Mouse (Mus musculus): Measurements from ENCODE around the gene Thsd7b.
"Not testable (repeated sequence)": the region's sequence is repeated elsewhere in the genome, so short reads cannot be mapped to it uniquely, and the experiment has no call there.

Gene Thsd7b

DNA sequence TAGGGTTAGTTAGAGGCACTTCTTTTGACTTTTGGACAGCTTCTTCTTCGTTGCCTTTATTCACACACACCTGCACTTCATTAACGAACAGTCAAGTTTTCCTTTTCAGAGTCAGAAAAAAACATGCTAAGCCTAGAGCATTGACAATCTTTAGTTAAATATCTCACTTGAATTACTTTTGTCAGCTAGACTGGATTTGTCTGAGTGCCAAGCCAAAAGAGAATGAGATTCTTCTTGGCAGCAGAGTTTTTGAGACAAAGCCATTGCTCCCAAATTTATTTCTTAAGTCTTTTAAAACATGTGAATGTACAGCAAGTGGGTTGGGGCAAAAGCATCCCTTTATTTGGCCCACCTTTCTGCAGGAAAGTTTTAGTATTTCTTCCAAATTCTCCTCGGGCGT, 362.0 kb downstream of the Thsd7b start:
- no peak for DNase-seq (ENCODE audit: low spot score in 2 of 2)

DNA sequence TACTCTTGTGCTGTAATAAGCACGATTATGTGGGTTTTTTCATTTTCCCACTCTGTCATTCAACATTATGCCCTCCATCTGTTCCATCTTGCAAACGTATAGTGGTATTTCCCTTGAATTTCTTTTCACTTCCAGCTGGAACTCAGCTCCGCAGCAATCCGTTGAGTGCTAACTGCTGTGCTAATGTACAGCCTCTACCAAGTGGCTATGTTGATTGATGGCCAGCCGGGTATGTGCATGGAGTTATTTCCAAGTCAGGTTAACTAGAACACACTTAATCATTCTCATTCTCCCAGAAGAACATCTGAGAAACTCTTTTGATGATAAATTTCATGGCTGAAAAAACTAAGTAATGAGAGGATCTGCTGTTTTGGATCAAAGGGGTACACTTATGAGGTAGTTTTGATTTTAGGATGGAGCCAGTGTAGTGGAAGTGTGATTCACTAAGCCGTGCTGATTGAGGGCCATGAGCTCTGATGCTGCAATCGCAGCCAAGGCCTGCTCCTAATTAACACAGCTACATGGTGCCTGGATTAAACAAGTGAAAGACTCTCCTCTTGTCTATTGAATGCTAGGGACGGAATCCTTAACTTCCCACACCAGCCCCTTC, 371.3 kb downstream of the Thsd7b start:
- DNase-seq (ENCODE audit: low spot score in 2 of 2) = no peak

DNA sequence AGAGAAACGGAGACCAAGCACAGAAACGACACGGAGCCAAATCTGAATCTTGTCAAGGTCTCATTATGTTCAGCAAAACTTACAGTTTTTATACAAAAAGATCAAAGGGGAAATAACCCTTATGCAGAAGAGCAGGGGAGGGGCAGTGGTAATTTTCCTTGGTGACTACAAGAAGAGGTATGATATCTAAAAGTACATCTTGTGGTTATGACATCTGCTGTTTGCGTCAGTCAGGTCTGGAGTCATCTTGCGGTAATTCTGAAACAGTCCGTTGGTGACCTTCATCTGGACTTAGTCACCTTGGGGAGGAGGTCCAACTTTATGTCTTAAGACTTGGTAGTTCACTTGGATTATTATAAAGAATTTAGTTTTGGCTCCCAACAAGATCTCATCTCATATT, 378.3 kb downstream of the Thsd7b start:
- not testable (repeated sequence) for DNase-seq (ENCODE audit: low spot score in 2 of 2)

DNA sequence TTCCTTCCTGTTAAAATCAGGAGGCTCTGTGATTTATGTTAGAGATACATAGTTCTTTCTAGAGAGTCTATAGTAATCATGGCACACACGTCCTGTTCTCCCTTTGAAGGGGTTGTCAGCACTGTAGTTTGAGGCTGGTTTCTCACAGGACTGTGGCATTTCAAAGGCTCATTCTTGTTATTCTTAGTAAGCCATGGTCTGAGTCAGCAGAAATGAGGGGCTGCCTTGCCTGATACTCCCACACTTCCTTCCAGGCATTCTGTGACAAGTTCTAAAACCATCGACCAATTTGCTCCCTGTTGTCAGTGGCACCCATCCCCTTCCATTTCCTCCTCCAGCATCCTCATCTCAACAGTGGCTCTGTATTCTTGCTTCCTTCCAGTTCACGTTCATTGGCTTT, 384.9 kb downstream of the Thsd7b start:
- peak in 1 of 2 experiments; percentile 20 for DNase-seq (ENCODE audit: low spot score in 2 of 2)

DNA sequence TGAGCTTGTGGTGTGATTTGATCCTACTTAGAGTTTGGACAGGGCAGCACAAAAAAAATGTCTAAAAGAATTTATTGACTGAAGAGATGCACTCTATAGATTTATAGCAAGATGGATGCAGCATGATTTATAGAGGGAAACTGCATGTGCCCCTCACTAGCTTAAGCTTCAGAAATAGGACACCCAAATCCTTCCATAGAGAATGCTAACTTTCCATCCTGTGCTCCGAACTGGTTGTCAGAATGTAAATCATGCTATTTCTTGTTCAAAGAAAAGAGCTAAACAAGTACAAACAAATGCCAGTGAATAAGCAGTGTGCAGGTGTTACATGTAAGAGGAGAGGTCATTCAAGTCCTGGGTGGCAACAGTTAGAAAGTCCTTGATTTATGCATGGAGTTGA, 402.8 kb downstream of the Thsd7b start:
- DNase-seq (ENCODE audit: low spot score in 2 of 2) = no peak

DNA sequence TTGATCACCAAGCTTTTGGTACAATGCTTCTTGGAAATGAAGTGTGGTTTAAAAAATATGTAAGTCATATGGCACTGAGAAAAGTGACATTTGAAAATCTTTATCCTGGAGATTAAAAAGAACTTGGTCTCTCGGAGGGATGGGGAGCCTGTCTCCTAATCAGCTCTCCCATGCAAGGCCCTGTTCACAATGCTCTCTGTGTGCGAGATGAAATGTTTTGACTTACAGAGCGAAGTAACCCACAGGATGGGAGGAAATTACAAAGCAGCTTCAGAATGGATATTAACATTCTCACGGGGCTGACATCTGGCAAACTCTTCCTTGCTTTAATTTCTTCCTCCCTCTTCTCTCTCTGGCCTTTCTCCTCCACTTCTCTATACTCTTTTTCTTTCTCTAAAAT, 405.7 kb downstream of the Thsd7b start:
- DNase-seq (ENCODE audit: low spot score in 2 of 2) = no peak

DNA sequence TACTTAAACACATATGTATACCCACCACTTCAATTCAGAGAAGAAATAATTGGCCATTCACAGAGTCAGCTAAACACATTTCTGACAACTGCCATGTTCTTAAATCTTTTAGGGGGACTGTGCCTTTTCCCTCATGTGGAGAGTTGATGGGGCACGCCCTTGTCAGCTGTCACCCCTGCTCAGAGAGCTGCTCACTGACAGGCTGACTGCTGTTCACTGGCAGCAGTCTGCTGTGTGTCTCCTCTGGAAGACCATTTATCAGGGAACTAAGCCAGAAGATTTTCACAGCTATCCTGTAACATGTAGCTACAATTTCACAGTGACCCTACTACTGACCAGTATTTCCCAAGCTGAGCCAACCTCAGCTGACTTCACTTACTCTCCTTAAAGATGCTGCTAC, 432.6 kb downstream of the Thsd7b start:
- no peak for DNase-seq (ENCODE audit: low spot score in 2 of 2)

DNA sequence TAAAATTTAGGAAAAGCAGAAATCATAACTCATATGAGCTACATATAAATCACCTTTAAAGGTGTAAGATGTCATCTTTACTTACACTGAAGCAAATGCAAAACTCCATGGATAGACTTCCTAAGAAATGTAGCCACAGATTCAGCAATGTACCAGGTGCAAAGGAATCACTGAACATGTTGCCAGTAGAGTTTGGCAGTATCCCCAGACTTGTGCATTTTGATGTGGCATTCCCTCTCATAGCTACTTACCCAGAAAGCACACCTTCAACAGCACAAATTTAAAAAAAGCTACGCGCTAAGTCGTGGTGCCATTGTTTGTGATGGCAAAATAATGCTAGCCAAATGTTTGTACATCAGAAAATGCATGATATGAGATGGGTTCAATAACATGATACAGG, 439.6 kb downstream of the Thsd7b start:
- peak; percentile 22 to 57 for DNase-seq (ENCODE audit: low spot score in 2 of 2)

DNA sequence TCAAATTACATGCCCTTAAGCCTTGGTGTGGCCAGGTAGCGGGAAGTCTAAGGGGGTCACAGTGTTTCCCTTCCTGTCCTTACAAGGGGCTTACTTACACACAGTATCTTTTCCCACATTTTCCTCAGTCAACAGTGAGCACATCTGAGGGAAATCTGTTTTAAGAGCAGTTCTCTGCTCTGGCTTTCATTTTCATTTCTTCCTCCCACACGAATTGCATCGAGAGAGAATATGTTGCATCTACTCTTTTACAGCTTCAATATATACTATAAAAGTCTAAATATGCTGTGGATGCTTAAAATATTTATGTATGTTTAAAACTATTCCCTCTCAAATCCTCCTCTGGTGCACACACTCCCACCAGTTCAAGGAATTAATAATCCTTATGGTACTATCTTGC, 440.5 kb downstream of the Thsd7b start:
- DNase-seq (ENCODE audit: low spot score in 2 of 2) = no peak

DNA sequence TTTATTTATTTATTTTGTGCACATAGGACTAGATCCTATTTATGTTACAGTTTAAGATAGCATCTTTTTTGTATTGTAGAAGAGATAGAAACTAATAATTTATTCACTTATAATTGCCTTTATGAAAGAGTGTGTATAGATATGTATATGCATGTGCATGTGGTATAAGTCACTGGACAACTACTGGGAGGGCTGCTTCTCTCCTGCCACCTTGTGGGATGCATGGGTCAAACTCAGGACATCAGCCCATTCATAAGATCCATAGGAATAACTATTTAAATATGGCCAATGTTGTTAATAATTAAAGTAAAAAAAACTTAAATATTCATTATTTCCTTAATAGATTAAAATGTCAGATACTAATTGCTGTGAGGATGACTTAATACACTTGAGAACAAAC, 446.5 kb downstream of the Thsd7b start:
- no peak for DNase-seq (ENCODE audit: low spot score in 2 of 2)

DNA sequence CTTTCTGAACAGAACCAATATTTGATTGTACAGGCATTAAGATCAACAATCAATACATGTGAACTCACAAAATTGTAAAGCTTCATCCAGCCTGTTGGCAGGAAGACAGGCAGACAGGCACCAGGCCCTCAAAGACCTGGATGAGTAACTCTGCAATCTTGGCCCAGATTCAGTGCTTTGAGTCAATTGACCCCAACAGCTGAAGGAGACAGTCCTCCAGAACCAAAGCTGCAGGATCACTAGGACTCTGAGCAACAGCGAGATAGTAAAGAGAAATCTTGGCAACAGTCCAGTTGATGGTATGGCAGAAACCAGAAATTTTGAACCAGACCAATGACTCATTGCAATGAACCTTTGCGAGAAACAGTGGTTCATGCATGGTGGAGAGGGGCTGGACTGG, 458.9 kb downstream of the Thsd7b start:
- no peak for DNase-seq (ENCODE audit: low spot score in 2 of 2)

DNA sequence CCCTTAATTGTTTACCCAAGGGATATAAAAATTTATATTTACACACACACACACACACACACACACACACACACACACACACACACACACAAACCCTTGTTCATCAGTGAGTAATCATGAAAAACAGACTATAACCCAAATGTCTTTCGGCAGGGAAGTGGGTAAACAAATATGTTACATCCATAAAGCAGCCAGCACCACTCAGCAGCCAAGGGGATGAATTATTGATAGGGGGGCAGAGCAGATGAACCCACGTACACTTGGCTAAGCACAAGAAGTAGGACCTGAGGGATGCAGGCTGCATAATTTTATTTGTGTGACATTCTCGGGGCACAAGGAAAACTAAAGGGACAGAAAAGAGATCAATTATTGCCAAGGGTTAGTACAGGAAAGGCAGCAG, 474.5 kb downstream of the Thsd7b start:
- DNase-seq (ENCODE audit: low spot score in 2 of 2) = no peak

DNA sequence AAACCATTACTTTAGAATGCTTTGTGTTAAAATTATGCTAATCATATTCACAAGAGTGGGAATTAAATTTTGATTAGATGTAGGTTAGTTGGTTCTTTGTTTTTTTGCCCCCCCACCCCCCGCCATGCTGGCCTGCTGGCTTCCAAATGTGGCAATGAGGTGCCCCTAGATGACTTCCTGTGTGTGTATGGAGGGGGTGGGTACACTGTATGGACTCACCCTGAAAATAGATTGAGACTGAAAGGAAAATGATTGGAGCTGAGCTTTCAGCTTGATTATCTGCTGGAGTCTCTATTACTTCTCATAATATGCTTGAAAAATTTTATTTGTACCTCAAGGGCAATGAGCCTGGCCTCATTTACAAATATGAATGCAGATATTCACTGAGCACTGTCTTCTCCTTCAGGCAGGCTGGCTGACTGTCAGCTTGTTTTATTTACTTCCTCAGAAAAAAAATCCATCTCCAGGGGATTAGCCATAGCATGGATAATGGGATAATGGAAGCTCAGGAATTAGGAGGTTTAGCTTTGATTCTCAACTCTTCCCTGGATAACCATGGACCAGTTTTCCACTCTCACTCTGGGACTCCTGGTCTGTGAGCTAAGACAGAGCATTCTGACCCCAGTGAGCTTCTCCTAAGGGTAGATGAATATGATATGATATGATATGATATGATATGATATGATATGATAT, 483.6 kb downstream of the Thsd7b start:
- no peak for DNase-seq (ENCODE audit: low spot score in 2 of 2)

DNA sequence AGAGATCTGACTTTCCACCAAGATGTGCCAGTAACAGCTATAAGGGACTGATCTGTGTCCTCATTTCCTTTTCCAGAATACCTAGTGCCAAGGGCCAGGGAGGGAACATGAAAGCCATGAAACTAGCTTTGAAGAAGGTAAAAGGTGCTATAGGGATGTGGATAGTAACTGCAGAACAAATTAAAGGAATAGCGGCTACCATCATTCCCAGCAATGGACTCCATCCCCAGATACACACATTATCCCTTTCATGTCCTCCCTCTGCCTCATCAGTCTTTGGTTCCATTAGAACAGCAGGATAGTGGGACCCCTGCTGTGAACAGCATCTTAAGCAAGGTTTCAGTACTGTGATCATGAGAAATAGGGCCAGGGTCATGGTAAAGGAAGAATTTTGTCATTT, 485.9 kb downstream of the Thsd7b start:
- no peak for DNase-seq (ENCODE audit: low spot score in 2 of 2)

DNA sequence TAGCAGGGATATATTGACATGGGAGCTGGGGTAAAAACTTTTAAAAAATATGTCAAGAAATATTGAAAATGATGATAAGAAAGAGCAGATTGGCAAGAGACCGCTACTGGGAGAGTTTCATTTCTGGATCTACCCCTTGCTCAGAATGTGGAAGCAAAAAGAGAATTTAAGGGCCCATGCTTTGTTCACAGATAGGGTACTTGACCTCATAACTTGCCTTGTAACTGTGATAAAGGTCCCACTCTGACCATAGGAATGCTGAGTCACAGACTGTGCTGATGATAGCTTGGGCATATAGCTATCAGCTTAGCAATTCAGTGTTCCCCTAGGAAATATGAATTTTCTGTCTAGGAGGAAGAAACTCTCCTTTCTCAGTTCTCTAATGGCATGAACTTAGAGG, 488.1 kb downstream of the Thsd7b start:
- no peak for DNase-seq (ENCODE audit: low spot score in 2 of 2)

DNA sequence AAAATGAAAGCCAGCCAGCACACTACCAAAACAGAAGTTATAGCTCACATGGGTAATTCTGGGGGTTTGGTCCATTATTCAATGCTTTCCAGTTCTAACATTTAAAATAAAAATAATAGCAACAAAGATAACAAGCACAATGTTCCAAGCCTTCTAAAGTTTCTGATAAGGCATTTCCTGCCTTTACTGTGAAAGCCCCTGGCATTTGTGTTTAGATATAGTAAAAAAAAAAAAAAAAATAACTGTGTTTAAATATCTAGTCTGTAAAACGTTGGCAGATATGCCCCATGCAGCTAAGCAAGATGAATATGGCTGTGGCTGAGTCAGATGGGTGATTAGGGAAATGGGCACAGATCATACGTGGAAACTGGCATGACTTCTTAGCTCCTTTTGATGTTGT, 491.6 kb downstream of the Thsd7b start:
- DNase-seq (ENCODE audit: low spot score in 2 of 2) = no peak

DNA sequence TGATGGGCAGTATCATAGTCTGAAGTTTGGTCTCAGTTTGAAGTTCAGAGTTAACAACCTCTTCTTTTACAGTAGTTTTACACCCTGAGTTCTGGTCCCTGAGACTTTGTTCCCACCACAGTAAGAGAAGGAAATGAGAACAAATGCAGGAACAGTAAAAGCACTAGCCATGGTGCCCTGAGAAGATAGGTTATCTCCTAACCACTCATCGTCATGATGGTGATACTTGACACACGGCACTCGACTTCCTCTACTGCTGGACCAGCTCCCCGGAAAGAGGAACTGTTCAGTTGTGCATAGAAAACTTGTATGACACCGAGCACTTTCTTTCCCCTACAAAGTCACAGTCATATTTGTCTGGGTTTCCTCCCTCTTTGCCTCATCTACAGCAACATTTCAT, 504.0 kb downstream of the Thsd7b start:
- DNase-seq (ENCODE audit: low spot score in 2 of 2) = no peak

DNA sequence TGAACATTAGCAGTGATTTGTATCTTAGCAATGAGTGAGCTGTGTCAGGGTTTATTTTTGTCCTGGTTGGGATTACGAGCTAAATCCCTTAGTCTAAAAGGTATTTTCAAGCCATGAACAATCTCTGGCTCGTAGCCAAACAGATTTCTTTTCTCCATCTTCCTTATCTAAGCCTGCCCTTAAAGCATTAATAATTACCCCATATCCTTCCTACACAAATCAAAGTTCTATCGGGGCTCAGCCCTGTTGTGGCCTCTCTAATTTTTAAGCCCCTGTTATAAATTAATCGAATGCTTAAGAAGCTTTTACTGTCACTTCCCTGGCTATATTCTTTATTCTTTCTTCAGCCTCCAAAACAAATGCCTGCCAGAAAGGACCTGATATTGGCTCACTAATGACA, 506.4 kb downstream of the Thsd7b start:
- DNase-seq (ENCODE audit: low spot score in 2 of 2) = no peak

DNA sequence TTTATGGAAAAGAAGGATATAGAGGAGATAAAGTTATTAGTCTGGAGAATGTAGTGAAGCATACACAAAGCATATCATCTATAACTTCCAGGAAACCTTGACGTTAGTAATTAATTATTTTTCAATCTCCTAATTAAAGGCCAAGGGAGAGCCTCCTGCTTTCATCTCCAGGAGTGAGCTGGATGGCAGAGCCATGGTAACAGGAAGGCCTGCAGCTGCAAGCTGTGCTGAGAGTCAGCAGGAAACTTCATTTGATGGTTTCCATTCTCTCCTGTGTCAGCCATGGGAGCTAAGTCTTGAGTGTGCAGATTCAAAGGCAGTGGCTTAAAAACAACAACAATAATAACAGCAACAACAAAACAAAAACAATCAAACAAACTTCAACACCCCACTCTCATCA, 507.5 kb downstream of the Thsd7b start:
- no peak for DNase-seq (ENCODE audit: low spot score in 2 of 2)

DNA sequence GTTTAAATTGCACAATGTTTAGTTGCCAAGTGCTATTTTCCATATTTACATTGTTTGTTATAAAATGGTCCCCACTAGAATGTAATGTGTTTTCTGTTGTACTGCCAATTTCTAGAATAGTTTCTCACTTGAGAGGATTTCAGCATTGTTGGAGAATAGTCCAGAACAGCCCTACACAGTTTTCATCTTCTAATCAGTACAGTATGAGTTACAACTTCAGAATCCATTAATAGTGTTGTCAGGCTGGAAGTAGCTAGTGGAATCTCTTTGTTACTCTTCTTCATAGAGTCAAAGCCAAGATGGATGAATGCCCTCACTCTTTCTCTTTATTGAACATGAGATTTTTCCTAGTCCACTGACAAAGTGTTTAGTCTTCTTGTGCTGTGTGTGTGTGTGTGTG, 525.4 kb downstream of the Thsd7b start:
- DNase-seq (ENCODE audit: low spot score in 2 of 2) = no peak

DNA sequence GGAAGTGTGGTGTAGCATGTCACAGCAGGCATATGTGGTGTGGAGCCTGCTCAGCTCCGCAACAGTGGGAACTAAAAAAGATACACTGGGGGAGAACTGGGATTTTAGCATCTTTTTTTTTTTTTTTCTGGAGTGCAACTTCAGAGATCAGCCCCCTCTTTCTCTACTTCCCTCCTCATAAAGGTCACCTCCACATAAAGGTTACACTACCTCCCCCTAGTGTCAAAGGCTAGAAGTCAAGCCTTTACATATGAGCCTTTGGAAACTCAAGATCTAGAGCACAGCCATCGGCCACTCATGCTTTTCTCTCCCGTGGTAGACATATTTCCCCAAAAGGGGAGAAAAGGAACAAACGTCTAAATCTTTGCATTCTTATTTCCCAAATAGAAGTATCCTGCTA, 553.8 kb downstream of the Thsd7b start:
- DNase-seq (ENCODE audit: low spot score in 2 of 2) = no peak

DNA sequence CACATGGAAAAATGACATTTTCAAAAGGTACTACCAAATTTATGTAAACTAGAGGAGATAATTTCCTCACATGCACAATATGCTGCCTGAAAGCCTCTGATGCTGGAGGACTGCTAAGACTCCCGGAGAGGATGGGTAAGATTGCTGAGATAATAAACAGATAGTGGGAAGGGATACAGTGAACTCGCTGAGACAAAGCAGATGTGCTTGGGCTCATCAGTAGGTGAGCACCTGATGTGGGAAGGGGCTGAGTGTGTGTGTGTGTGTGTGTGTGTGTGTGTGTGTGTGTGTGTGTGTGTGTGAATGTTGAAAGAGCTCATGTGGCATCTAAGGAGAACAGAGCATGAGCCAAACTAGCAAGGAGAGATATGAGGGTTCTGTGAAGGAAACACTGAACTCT, 564.2 kb downstream of the Thsd7b start:
- no peak for DNase-seq (ENCODE audit: low spot score in 2 of 2)

DNA sequence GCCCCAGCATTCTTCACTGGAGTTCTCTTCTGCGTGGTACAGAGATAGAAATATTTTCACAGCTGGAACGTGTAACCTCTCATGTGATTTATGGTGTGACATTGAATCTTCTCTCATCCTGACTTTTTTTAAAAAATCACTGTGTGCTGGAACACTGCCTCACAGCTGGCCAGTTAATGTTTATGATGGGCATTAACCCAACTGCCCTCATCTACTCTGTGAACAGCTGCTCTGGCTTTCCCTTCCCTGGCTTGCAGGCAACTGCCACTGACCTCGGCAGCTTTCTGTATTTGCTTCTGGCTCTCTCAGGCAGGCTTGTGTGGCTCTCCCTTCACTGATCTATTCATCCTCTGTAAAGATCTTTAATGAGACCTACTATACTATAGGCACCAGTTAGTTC, 564.7 kb downstream of the Thsd7b start:
- no peak for DNase-seq (ENCODE audit: low spot score in 2 of 2)

DNA sequence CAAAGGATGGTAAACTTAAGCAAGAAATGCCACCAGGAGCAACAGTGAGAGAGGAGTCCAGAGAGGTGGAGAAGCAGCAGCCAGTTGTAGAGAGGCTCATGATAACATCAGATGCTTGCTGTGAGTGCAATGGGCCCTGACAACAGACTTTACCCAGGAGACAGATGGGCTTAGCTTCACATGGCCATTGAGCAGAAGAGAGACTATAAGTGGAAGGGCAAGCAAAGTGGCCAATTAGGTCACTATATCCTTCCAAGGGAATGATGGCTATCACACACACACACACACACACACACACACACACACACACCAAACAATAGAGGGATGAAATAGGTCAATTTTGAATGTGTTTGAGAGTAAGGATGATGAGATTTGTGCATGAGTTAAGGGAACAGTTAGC, 565.4 kb downstream of the Thsd7b start:
- DNase-seq (ENCODE audit: low spot score in 2 of 2) = no peak

Measured in right cerebral cortex, adult 2 months (tissue).